Mouse (Mus musculus) ES-E14 (cell line): ENCODE measurements around the gene Otop2. TPM values are rescaled to one million over a fixed set of nuclear protein-coding genes. Genes with fewer than 3 reads are reported as not detected.

Experiments
- DNase-seq: peaks from one replicate; pipeline ENCODE4 v3.0.0-alpha.2; 2013; ENCODE audit warnings: low read depth, low spot score
- H3K27ac ChIP-seq: 2 replicates; pipeline ENCODE4 v1.5.1; 2012; ENCODE audit warnings: low read depth, mild to moderate bottlenecking, low read length, moderate library complexity, mixed read lengths; ENCODE audit not compliant: poor library complexity, insufficient read depth, severe bottlenecking
- H3K36me3 ChIP-seq: 2 replicates; pipeline ENCODE4 v1.6.1; 2012; ENCODE audit warnings: mild to moderate bottlenecking, low read length, moderate library complexity, mixed read lengths; ENCODE audit not compliant: control insufficient read depth, poor library complexity, insufficient read depth, severe bottlenecking
- H3K4me1 ChIP-seq, 2 experiments: fragments of 150-350 bp in 1 of 2; sonication (generic) in 1 of 2; 2 replicates each; pipeline ENCODE4 v1.6.1; 2012; ENCODE audit warnings: low read length in 2 of 2, mild to moderate bottlenecking in 1 of 2, mixed read lengths in 1 of 2; ENCODE audit not compliant: control insufficient read depth in 2 of 2, insufficient read depth in 2 of 2, poor library complexity in 1 of 2
- H3K4me3 ChIP-seq, 2 experiments: fragments of 150-350 bp in 1 of 2; sonication (generic) in 1 of 2; 2 replicates each; pipeline ENCODE4 v1.5.1; 2012; ENCODE audit warnings: low read length in 2 of 2, low read depth in 1 of 2, mild to moderate bottlenecking in 1 of 2, mixed read lengths in 1 of 2; ENCODE audit not compliant: insufficient read depth in 1 of 2, poor library complexity in 1 of 2, severe bottlenecking in 1 of 2
- H3K9ac ChIP-seq: 2 replicates; pipeline ENCODE4 v1.6.1; 2012; ENCODE audit warnings: low read depth, mild to moderate bottlenecking, low read length, mixed read lengths; ENCODE audit not compliant: poor library complexity, insufficient read depth, severe bottlenecking
- H3K9me3 ChIP-seq: fragments of 150-350 bp; sonication (generic); 2 replicates; pipeline ENCODE4 v1.6.1; 2012; ENCODE audit warnings: low read depth, mild to moderate bottlenecking, low read length; ENCODE audit not compliant: control insufficient read depth, insufficient read depth
- CHD2 ChIP-seq: IDR thresholded peaks from 2 replicates; pipeline ENCODE4 v1.6.1; 2014; ENCODE audit warnings: mild to moderate bottlenecking, low read depth, low read length, inconsistent platforms
- HCFC1 ChIP-seq: IDR thresholded peaks from 2 replicates; pipeline ENCODE4 v1.6.1; 2012; ENCODE audit warnings: low read length, inconsistent platforms, borderline replicate concordance; ENCODE audit not compliant: insufficient read depth
- MAFK ChIP-seq: IDR thresholded peaks from 2 replicates; pipeline ENCODE4 v1.6.1; 2014; ENCODE audit warnings: mild to moderate bottlenecking, low read depth, low read length, inconsistent platforms; ENCODE audit not compliant: insufficient read depth
- ZC3H11A ChIP-seq: IDR thresholded peaks from 2 replicates; pipeline ENCODE4 v1.6.1; 2012; ENCODE audit warnings: low read depth, mild to moderate bottlenecking, inconsistent platforms, low read length, borderline replicate concordance
- ZNF384 ChIP-seq: IDR thresholded peaks from 2 replicates; pipeline ENCODE4 v1.6.1; 2012; ENCODE audit warnings: low read depth, low read length, inconsistent platforms
- in situ Hi-C, 2 experiments: fragments of 600-800 bp; cut with MboI; formaldehyde crosslinking; loops; one replicate each; pipeline ENCODE4 v1.15.1; 2025; ENCODE audit warnings: low sequenced_read_pairs in 2 of 2, inconsistent platforms in 1 of 2; ENCODE audit not compliant: unreplicated experiment in 2 of 2
- total RNA-seq: library from RNA; depleted of rRNA; stranded (reverse); fragments of 300-350 nt; gene quantifications from 2 replicates; pipeline ENCODE4 v1.2.3, GENCODE M21; 2012

Gene Otop2
- total RNA-seq, 1 experiment: 0.18 TPM

DNA sequence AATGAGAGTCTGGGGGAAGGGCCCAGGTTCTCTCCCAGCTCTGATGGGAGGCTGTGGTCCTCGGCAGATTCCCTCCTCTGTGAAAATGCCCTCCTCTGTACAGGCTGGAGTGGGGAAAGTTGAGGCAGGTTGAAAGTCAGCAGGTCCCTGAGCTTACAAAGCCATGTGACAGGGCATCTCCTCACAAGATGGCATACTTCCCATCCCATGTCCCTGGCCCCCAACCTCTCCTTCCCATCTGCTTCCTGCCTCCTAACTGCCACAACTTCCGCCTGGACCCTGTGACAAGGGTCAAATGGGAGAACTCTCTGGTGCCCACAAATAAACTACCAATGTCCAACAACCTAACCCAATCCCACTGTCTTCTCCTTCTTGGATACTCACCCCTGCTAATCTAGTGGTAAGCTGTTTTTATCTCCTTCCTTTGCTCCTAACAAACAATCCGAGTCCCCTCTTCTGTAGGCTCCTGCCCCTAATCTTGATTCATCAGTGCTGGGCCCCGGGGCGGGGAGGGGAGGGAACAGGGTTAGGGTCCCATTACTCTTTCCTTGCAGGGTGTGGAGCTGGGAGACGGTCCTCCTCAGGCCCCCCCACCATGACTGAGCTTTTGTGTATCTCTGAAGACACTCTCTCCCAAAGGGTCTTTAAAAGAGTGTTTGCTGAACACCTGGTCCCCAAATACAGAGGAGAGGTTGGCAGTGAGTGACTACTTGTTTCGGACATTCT lies 42.7 kb upstream of the Otop2 start:
- H3K9ac ChIP-seq: no peak overlapping the region
- peaks cover 5% of the 10 kb centered on the region for H3K36me3 ChIP-seq
- H3K9me3 ChIP-seq: no peaks in the 10 kb centered on the region
- TF ChIP-seq ZNF384 (no peak), HCFC1 (no peak), MAFK (no peak), ZC3H11A (no peak)
- DNase-seq: no peak
- H3K27ac ChIP-seq: no peak overlapping the region
- no peak overlapping the region for H3K4me3 ChIP-seq
- in situ Hi-C loops: no loop called here
- H3K4me1 ChIP-seq: peaks cover 0 to 9% of the 10 kb centered on the region in 2 experiments; a peak in 1 of 4 replicates

DNA sequence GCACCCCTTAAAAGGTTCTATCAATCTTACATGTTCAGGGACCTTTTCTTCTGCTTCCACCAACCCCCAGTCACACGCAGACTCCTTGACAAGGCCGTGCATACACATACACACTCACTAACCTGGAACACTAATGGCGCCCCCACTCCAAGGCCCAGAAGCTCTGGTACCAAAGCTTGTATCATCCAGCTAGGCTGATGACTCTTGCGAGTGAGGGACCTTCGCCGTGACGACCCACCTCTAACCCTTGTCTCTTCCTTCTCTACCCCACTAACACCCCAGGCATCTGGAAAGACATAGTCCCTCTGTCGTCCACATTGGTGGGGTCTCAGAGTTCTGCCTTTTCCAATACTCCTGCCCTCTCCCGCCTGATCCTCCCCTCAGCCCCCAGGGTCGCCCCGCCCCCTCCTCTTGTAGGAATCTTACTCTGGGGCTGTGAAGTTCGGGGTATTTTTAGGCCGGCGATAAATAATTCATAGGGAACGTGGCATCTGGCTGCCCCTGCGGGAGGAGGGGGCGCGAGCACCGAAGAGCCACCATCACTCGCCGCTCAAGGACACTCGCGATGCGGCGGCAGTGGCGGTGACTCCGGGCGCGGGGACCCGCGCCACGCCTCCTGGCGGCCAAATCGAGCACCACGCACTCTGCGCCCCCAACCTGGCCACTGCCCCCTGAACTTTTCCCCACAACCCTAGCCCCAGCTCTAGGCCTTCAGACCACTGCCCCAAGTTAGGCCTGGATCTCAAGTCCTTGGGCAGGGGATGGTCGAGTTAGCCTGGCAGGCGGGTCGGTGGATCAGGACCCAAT lies 41.9 kb upstream of the Otop2 start:
- TF ChIP-seq MAFK: no peak
- no peak for TF ChIP-seq CHD2
- TF ChIP-seq HCFC1: no peak
- TF ChIP-seq ZC3H11A: no peak; the same call in 1 of the 2 replicates
- TF ChIP-seq ZNF384: no peak
- Histone ChIP-seq H3K4me1 (peaks cover 0 to 11% of the 10 kb centered on the region in 2 experiments; a peak in 1 of 4 replicates), H3K4me3 (peak overlapping the region; percentile 56 to 64), H3K9ac (peak overlapping the region; percentile 28; the same call in 1 of the 2 replicates), H3K27ac (no peak overlapping the region), H3K9me3 (no peaks in the 10 kb centered on the region), H3K36me3 (peaks cover 5% of the 10 kb centered on the region)
- in situ Hi-C loops: no loop called here
- DNase-seq: no peak

DNA sequence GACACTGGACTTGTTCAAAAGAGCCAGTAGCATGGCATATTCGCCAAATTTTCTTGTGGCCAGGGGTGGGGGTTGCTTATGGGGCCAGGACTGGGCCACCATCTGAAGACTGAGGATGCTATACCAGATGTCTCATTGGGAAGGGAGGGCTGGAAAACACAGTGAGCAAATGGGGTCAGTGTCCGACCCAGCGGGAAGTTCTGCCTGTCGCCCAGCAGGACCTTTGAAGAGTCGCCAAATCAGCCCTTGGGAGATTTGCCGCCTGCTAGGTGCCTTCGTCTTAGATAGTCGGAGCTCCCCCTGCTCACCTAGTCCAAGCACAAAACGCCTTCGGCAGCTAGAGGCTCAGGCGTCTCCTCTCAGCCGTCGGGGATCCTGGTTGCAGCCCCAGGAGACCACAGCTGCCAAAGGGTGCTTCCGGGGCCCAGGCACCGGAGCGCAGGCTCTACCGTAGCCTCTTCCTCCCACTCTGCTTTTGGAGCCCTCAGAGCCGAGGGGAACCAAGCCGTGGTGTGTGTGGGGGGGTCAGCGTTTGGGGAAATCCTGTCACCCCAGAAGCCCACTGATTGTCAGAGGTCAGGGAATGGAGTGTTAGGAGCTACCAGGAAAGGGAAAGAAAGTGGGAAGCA lies 41.1 kb upstream of the Otop2 start:
- H3K9ac ChIP-seq: no peak overlapping the region

DNA sequence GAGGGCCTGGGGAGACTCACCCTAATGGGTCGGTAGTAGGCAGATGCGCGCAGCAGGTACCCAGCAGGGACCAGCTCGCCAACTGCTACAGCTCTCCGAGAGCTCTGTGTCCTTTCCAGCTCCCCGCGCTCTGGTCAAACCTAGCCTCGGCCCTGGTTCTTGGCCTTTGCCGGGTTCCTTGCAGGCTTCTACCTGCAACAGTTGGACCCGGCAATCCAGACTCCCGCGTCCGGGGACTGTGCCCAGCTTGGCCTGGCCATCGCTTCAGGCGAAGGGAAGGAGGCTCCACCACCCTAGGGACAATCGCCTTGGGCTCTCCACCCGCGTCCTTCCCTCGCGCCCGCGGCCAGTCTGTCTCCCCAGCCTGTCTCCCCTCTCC lies 40.6 kb upstream of the Otop2 start:
- Histone ChIP-seq H3K36me3 (peaks cover 7% of the 10 kb centered on the region), H3K9ac (peak overlapping the region; percentile 19; the same call in 1 of the 2 replicates), H3K4me1 (peaks cover 0 to 14% of the 10 kb centered on the region in 2 experiments; a peak in 1 of 4 replicates), H3K9me3 (no peaks in the 10 kb centered on the region), H3K4me3 (peak overlapping the region; percentile 34 to 60; a peak in 3 of 4 replicates), H3K27ac (no peak overlapping the region)
- TF ChIP-seq ZNF384 (no peak), ZC3H11A (no peak), MAFK (no peak), HCFC1 (no peak), CHD2 (no peak)
- in situ Hi-C loops: no loop called here
- no peak for DNase-seq

More for the DNA sequence above, 41.1 kb upstream of the Otop2 start:
- H3K4me1 ChIP-seq: peaks cover 0 to 12% of the 10 kb centered on the region in 2 experiments; a peak in 1 of 4 replicates
- H3K9me3 ChIP-seq: no peaks in the 10 kb centered on the region
- in situ Hi-C loops: no loop called here
- H3K27ac ChIP-seq: no peak overlapping the region
- TF ChIP-seq ZC3H11A (no peak), HCFC1 (no peak), MAFK (no peak), ZNF384 (no peak), CHD2 (no peak)
- no peak overlapping the region; a peak in 1 of 4 replicates for H3K4me3 ChIP-seq
- H3K36me3 ChIP-seq: peaks cover 5% of the 10 kb centered on the region
- DNase-seq: no peak
